Mouse (Mus musculus) WW6 (cell line): ENCODE data around the gene Armh2.
"Not testable (repeated sequence)": the region's sequence is repeated elsewhere in the genome, so short reads cannot be mapped to it uniquely, and the experiment has no call there.

Experiments
- DNase-seq: peaks from one replicate; pipeline ENCODE4 v3.0.0-alpha.2; 2013; ENCODE audit warnings: low read depth, low spot score

The Armh2 gene

GRCm38 (mm10) chr13:24757820-24758564 is 17.0 kb downstream of the Armh2 start:
- DNase-seq, result no peak

GRCm38 (mm10) chr13:24759451-24759850 is 18.4 kb downstream of the Armh2 start:
- DNase-seq, result no peak

- no peak for DNase-seq
Measured at GRCm38 (mm10) chr13:24760351-24760870, 19.4 kb downstream of the Armh2 start.

GRCm38 (mm10) chr13:24761083-24761402 is 20.0 kb downstream of the Armh2 start:
- DNase-seq, result no peak

- DNase-seq, result peak; percentile 81
Measured at GRCm38 (mm10) chr13:24761403-24762227, 20.6 kb downstream of the Armh2 start, which contains the start of gene Gmnn. Gene Gmnn (minus strand): TSS chr13:24761923.

- no peak for DNase-seq
Measured at GRCm38 (mm10) chr13:24762254-24762653, 21.2 kb downstream of the Armh2 start.

- DNase-seq, result not testable (repeated sequence)
Measured at GRCm38 (mm10) chr13:24767809-24768208, 26.8 kb downstream of the Armh2 start.

- not testable (repeated sequence) for DNase-seq
Measured at GRCm38 (mm10) chr13:24771482-24771881, 30.4 kb downstream of the Armh2 start.

- DNase-seq, result no peak
Measured at GRCm38 (mm10) chr13:24776146-24776844, 35.3 kb downstream of the Armh2 start.

GRCm38 (mm10) chr13:24778026-24778425 is 37.0 kb downstream of the Armh2 start:
- DNase-seq, result no peak

GRCm38 (mm10) chr13:24778706-24779380 is 37.8 kb downstream of the Armh2 start:
- DNase-seq, result no peak

- DNase-seq, result no peak
Measured at GRCm38 (mm10) chr13:24781916-24782315, 40.9 kb downstream of the Armh2 start.

GRCm38 (mm10) chr13:24786014-24786490 is 45.0 kb downstream of the Armh2 start:
- DNase-seq, result no peak

GRCm38 (mm10) chr13:24787477-24787876 is 46.4 kb downstream of the Armh2 start:
- no peak for DNase-seq

GRCm38 (mm10) chr13:24791349-24791748 is 50.3 kb downstream of the Armh2 start:
- DNase-seq, result no peak

GRCm38 (mm10) chr13:24792411-24793045 is 51.5 kb downstream of the Armh2 start:
- DNase-seq, result no peak
